Mouse (Mus musculus) embryonic facial prominence, embryonic 11.5 days (tissue): Measurements from ENCODE around the gene Gsk3a. TPM values are rescaled to one million over a fixed set of nuclear protein-coding genes. Genes with fewer than 3 reads are reported as not detected.
A peak's percentile ranks its signal among the peaks of the same experiment; 100 is the strongest.

ENCODE experiments used
- ATAC-seq: fragments of 200-750 bp; cut with Nextera tagmentation; replicated peaks from 2 replicates; pipeline ENCODE4 v1.8.0; 2017; ENCODE audit warnings: low read depth; ENCODE audit not compliant: insufficient number of reproducible peaks, low FRiP score, low TSS enrichment
- DNase-seq: peaks from one replicate; pipeline ENCODE4 v3.0.0-alpha.2; 2015; ENCODE audit warnings: low spot score
- H3K27ac ChIP-seq: fragments of 300-500 bp; sonication (generic); replicated peaks from 2 replicates; pipeline ENCODE4 v1.5.1; 2014; ENCODE audit warnings: mild to moderate bottlenecking, low read depth, low read length, control low read depth
- H3K27me3 ChIP-seq: fragments of 300-500 bp; sonication (generic); 2 replicates; pipeline ENCODE4 v1.6.1; 2014; ENCODE audit warnings: mild to moderate bottlenecking, low read length, moderate library complexity, mixed read lengths; ENCODE audit not compliant: control insufficient read depth, insufficient read depth
- H3K36me3 ChIP-seq: fragments of 300-500 bp; sonication (generic); replicated peaks from 2 replicates; pipeline ENCODE4 v1.6.1; 2014; ENCODE audit warnings: low read depth, mild to moderate bottlenecking, low read length, moderate library complexity, mixed read lengths; ENCODE audit not compliant: control insufficient read depth, insufficient read depth
- H3K4me1 ChIP-seq: fragments of 300-500 bp; sonication (generic); 2 replicates; pipeline ENCODE4 v1.6.1; 2014; ENCODE audit warnings: low read length, mixed read lengths; ENCODE audit not compliant: control insufficient read depth, insufficient read depth
- H3K4me2 ChIP-seq: fragments of 300-500 bp; sonication (generic); 2 replicates; pipeline ENCODE4 v1.6.1; 2014; ENCODE audit warnings: low read depth, mild to moderate bottlenecking, control low read depth, low read length, moderate library complexity
- H3K4me3 ChIP-seq: fragments of 300-500 bp; sonication (generic); 2 replicates; pipeline ENCODE4 v1.5.1; 2014; ENCODE audit warnings: low read depth, low read length, control low read depth
- H3K9ac ChIP-seq: fragments of 300-500 bp; sonication (generic); replicated peaks from 2 replicates; pipeline ENCODE4 v1.6.1; 2014; ENCODE audit warnings: mild to moderate bottlenecking, control low read depth, low read length
- H3K9me3 ChIP-seq: fragments of 300-500 bp; sonication (generic); replicated peaks from 2 replicates; pipeline ENCODE4 v1.6.1; 2016; ENCODE audit warnings: mild to moderate bottlenecking, low read length, inconsistent platforms, mixed read lengths; ENCODE audit not compliant: control insufficient read depth
- WGBS: fragments of 180-500 bp; shearing (Covaris S2); extraction: QIAGEN DNeasy Blood & Tissue Kit; methylation state at CpG from one replicate; pipeline ENCODE4 v1.1.7; 2014; 5-methylcytosine and 5-hydroxymethylcytosine counted together
- polyA plus RNA-seq: library from polyadenylated mRNA; unstranded; fragments of >200 nt; fragmentation: Nextera tagmentation; extraction: Ambion mirVana; gene quantifications from 2 replicates; pipeline ENCODE4 v1.2.1, GENCODE M21; 2014

The Gsk3a gene
- polyA plus RNA-seq, 1 experiment from 2014 or later = 12.6 TPM

DNA sequence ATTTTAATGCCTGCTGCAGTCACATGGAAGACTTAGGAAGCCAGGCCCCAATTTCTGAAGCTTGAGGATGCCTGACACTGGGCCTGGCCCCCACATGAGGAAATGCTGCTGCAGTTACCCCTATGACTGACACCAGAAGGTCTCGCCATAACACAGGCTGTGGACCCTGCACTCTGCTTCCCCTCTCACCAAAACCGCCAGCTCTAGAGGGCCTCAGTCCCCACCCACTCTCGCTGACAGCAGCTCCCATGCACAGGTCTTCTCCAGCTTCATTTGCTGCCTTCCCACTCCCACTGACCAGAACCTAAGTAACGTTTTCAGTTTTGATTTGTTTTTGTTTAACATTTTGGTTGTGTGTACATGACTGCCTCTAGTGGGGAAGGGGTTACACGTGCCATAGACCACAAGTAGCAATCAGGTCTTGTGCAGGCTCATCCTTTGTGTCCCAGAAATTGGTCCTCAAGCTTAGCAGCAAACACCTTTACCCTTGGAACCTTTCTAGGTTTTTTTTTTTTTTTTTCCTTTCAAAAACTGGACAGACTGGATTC is 5.5 kb downstream of the Gsk3a start:
- Histone ChIP-seq H3K36me3 (peaks cover 17% of the 10 kb centered on the region), H3K27ac (no peak overlapping the region), H3K4me1 (no peaks in the 10 kb centered on the region; the same call in 1 of the 2 replicates), H3K27me3 (no peaks in the 10 kb centered on the region), H3K4me2 (no peak overlapping the region), H3K9ac (no peak overlapping the region), H3K4me3 (no peak overlapping the region), H3K9me3 (no peaks in the 10 kb centered on the region)
- WGBS = 63% methylated on average over 5 of the region's 5 CpGs
- DNase-seq (no peak), ATAC-seq (no peak)

DNA sequence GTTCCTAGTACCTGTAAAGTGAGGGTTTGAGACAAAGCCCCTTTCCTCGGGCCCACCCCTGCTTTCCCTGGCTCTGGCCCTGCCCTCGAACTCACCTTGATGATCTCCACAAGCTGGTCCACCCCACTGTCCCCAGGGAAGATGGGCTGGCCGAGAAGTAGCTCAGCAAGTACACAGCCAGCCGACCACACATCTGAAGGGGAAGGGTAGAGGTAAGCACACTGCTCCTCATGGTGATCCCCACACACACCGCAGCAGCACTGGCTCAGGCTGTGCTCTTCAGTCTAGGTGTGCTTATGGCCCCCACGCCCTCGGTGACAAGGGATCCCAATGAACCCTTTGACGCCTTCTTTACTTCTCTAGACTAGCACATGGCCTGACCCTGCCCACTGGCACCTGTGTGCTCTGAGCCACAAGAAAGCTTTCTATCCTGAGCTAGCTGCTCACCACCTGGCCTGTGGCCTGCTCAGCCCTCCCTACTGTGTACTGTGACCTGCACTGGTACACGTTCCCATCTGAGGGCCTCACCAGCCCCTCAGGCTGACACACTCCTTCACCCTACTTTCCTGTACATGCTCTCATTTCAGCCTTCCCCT is 6.9 kb downstream of the Gsk3a start:
- Histone ChIP-seq H3K9me3 (no peaks in the 10 kb centered on the region), H3K4me3 (no peak overlapping the region), H3K4me1 (no peaks in the 10 kb centered on the region), H3K4me2 (no peak overlapping the region), H3K27ac (no peak overlapping the region), H3K9ac (no peak overlapping the region), H3K27me3 (no peaks in the 10 kb centered on the region), H3K36me3 (peaks cover 21% of the 10 kb centered on the region)
- DNase-seq = no peak
- WGBS = 82% methylated on average over 9 of the region's 9 CpGs
- ATAC-seq = no peak

DNA sequence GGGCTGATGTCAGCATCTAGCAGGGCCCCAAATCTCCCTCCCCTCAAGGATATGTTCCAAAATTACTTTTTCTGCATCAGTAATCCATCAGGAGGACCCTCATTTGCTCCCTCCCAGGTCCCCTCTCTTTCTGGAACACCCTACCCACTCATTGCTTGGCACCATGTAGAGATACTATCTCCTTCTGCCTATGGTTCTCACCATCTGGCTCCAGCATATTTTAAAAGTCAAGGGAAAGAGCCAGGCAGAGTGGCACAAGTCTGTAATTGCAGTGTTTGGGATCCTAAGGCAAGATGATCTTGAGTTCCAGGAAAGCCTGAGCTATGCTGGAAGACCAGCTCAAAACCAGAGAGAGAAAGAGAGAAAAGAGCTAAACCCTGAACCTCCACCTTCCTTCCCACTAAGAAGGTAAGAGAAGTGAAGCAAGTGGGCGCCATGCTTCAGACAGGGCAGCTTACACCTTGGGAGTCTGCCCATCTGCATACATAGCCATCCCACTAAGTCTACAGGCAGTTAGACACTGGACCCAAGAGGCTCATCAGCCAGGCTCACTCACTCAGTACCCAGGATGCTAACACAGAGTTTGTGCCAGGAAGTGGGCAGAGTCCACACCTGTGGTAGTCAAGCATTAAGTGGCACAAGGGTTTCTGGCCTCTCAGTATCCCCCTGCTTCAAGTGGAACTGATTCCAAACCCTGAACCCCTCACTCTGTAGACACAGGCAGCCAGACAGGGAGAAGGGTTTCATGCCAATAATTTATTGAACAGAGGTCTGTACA is 9.9 kb downstream of the Gsk3a start:
- Histone ChIP-seq H3K9ac (no peak overlapping the region), H3K4me3 (no peak overlapping the region), H3K27ac (no peak overlapping the region), H3K27me3 (no peaks in the 10 kb centered on the region), H3K36me3 (peaks cover 23% of the 10 kb centered on the region), H3K4me2 (no peak overlapping the region), H3K9me3 (no peaks in the 10 kb centered on the region), H3K4me1 (no peaks in the 10 kb centered on the region)
- no peak for ATAC-seq
- WGBS = 100% methylated on average over 1 of the region's 1 CpGs
- DNase-seq = no peak

DNA sequence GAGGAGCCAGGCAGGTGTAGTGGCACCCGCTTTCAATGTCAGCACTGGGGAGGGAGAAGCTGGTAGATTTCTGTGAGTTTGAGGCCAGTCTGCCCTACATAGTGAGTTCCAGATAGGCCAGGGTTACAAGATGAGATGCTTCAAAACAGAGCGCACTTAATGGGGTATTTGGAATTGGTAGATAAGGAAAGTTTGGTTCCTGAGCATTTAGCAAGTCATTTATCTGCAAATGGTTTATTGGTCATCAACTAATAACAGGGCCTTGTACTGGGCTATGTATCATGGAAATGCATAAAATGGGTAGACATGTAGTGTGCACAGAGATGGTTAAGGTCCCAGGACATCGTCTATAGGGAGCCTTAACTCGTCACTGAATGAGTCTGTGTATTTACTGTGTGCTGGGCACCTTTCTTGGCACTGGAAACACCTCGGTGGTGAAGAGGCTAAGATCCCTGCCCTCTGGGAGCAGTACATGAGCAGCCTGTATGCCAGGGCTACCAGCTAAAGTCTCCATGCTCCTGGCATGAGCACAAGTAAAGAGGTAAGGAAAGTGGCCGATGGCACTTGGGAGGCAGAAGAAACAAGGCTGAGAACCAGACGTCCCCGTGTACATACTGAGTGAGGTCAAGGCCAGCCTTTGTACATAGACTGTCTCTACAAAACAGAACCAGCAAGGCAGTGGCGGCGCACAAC is 15.2 kb downstream of the Gsk3a start:
- DNase-seq (no peak), ATAC-seq (no peak)
- Histone ChIP-seq H3K36me3 (peaks cover 9% of the 10 kb centered on the region), H3K4me3 (peak overlapping the region; percentile 70), H3K9me3 (no peaks in the 10 kb centered on the region), H3K27ac (no peak overlapping the region), H3K27me3 (no peaks in the 10 kb centered on the region), H3K4me2 (peak overlapping the region; percentile 85), H3K4me1 (peaks cover 9% of the 10 kb centered on the region), H3K9ac (peak overlapping the region; percentile 78)
- 84% methylated on average over 10 of the region's 10 CpGs for WGBS

DNA sequence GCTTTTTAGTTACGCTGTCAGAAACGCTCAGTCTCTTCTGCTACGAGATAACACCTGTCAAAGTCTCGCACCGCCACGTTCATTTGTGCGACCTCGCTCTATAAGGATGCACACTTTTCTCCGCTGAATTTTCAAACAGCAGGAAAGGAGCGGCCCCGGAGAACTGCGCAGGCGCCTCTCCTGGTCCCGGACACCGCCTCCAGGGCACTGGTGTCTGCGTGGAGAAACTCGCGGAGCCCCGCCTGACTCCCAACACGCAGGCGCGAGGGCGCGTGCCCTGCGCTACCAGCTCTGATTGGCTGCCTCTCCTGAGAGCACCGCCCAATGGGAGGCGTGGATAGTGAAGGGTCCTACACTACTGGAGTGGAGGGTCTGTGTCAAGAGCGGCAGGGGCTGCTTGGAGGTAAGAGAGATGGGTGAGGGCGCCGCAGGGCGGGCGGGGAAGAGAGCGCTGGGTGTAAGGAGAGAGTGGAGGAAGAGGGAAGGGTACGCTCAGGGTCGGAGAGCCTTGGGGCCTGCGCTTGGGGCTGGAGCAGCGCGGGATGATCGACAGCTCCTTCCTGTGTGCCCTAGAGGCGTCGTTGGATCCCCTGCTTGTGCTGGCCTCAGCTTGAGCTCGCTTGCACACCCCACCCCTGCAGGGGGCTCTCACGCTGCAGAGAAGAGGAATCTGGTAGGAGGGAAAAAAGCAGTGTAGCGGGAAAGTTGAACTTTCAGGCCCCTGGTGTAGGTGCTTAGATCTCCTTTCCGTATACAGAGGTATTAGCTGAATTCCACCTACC is 16.4 kb downstream of the Gsk3a start, which contains the start of gene Zfp526:
TSS of gene Zfp526 (plus strand) at position 324 of the 782 bp plus-strand sequence.
- Histone ChIP-seq H3K4me2 (peak within 1 kb of the TSS; percentile 85), H3K27me3 (no peaks in the 10 kb centered on the region), H3K9me3 (no peaks in the 10 kb centered on the region), H3K4me3 (peak within 1 kb of the TSS; percentile 70), H3K36me3 (peaks cover 5% of the 10 kb centered on the region), H3K27ac (peak within 1 kb of the TSS; percentile 70), H3K9ac (peak within 1 kb of the TSS; percentile 78), H3K4me1 (peaks cover 9% of the 10 kb centered on the region)
- under 1% methylated on average over 45 of the region's 45 CpGs for WGBS
- DNase-seq = peak; percentile 99
- ATAC-seq = peak; percentile 95

DNA sequence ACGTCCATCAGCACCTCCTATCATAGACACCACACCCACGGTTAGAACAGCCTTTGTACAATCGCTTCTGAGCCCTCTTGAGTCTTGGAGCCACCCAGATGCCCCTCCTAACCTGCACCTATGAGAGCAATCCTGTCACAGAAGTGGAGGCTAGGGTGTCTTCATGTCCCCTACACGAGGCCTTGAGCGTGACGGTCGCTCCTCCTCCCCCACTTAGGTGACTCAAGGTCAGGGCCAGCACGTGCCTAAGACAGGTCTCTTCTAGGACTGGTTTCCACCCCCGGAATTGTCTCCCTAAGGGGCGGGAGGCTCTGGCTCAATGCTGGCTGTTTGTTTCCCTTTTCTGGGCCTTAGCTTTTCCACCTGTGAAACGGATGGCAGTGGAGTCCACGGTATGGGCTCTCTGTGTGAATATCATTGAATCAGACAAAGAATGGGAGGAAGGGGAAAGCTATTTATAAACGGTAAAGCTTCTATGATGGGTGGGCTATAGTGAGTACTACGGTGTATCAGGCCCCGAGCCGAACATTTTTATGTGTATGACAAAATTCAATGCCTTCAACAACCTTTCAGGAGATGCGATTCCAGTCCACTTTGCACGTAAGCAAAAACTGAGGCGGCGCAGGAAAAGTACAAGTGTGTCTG is 17.1 kb downstream of the Gsk3a start, which contains the start of gene Dedd2:
TSS of gene Dedd2 (minus strand) at position 159 of the 645 bp plus-strand sequence.
- WGBS = 8% methylated on average over 20 of the region's 20 CpGs
- DNase-seq = no peak
- Histone ChIP-seq H3K36me3 (peaks cover 2% of the 10 kb centered on the region), H3K4me1 (peaks cover 9% of the 10 kb centered on the region), H3K9ac (peak within 1 kb of the TSS; percentile 81), H3K4me2 (peak within 1 kb of the TSS; percentile 85), H3K27me3 (no peaks in the 10 kb centered on the region), H3K27ac (peak within 1 kb of the TSS; percentile 70), H3K9me3 (no peaks in the 10 kb centered on the region), H3K4me3 (peak within 1 kb of the TSS; percentile 70)
- ATAC-seq = no peak
